Mouse (Mus musculus) intestine, embryonic 16.5 days (tissue): Measurements from ENCODE around the gene Fut1. TPM values are rescaled to one million over a fixed set of nuclear protein-coding genes. Genes with fewer than 3 reads are reported as not detected.

Experiments used
- ATAC-seq: fragments of 200-750 bp; cut with Nextera tagmentation; 2 replicates; pipeline ENCODE4 v1.8.0; 2017; ENCODE audit warnings: moderate TSS enrichment, moderate library complexity
- H3K27ac ChIP-seq: fragments of 300-500 bp; sonication (generic); 2 replicates; pipeline ENCODE4 v1.5.1; 2014; ENCODE audit warnings: mild to moderate bottlenecking, low read length
- H3K27me3 ChIP-seq: fragments of 300-500 bp; sonication (generic); replicated peaks from 2 replicates; pipeline ENCODE4 v1.6.1; 2014; ENCODE audit warnings: low read length, control low read depth, mixed read lengths; ENCODE audit not compliant: control insufficient read depth, insufficient read depth
- H3K36me3 ChIP-seq: fragments of 300-500 bp; sonication (generic); 2 replicates; pipeline ENCODE4 v1.6.1; 2014; ENCODE audit warnings: low read length, control low read depth; ENCODE audit not compliant: control insufficient read depth, insufficient read depth
- H3K4me1 ChIP-seq: fragments of 300-500 bp; sonication (generic); 2 replicates; pipeline ENCODE4 v1.6.1; 2014; ENCODE audit warnings: low read length, control low read depth, mixed read lengths; ENCODE audit not compliant: control insufficient read depth, insufficient read depth
- H3K4me2 ChIP-seq: fragments of 300-500 bp; sonication (generic); 2 replicates; pipeline ENCODE4 v1.6.1; 2014; ENCODE audit warnings: low read depth, low read length, control low read depth
- H3K4me3 ChIP-seq: fragments of 300-500 bp; sonication (generic); 2 replicates; pipeline ENCODE4 v1.5.1; 2014; ENCODE audit warnings: mild to moderate bottlenecking, low read length
- H3K9ac ChIP-seq: fragments of 300-500 bp; sonication (generic); 2 replicates; pipeline ENCODE4 v1.6.1; 2014; ENCODE audit warnings: low read depth, low read length
- H3K9me3 ChIP-seq: fragments of 300-500 bp; sonication (generic); 2 replicates; pipeline ENCODE4 v1.6.1; 2016; ENCODE audit warnings: low read length, control low read depth; ENCODE audit not compliant: control insufficient read depth
- WGBS: fragments of 180-500 bp; shearing (Covaris S2); extraction: QIAGEN DNeasy Blood & Tissue Kit; methylation state at CpG from one replicate; pipeline ENCODE4 v1.1.7; 2014; 5-methylcytosine and 5-hydroxymethylcytosine counted together
- polyA plus RNA-seq: library from polyadenylated mRNA; unstranded; fragments of >200 nt; fragmentation: Nextera tagmentation; extraction: Ambion mirVana; gene quantifications from 2 replicates; pipeline ENCODE4 v1.2.1, GENCODE M21; 2015

Fut1 gene
- polyA plus RNA-seq: 0.48 and 0.61 TPM in 2 replicates

GRCm38 (mm10) chr7:45617042-45617695 lies at the start of gene Fut1:
Gene Fut1, plus strand, starts transcription at chr7:45617289.
- H3K9ac ChIP-seq: 0 out of 2 replicates have a peak within 1 kb of the TSS, but pooled peaks have one; percentile 15
- peaks cover 20% of the 10 kb centered on the region for H3K27me3 ChIP-seq
- peak within 1 kb of the TSS; percentile 17 for H3K4me3 ChIP-seq
- no peaks in the 10 kb centered on the region for H3K36me3 ChIP-seq
- H3K27ac ChIP-seq: no peak within 1 kb of the TSS
- H3K4me2 ChIP-seq: peak within 1 kb of the TSS; percentile 34
- peaks cover 3% of the 10 kb centered on the region; the same call in 1 of the 2 replicates for H3K4me1 ChIP-seq
- ATAC-seq: peak; percentile 71
- WGBS: 6% methylated on average over 29 of the region's 31 CpGs
- H3K9me3 ChIP-seq: no peaks in the 10 kb centered on the region

GRCm38 (mm10) chr7:45567780-45568516 lies 49.1 kb upstream of the Fut1 start:
- Histone ChIP-seq H3K27ac (peak overlapping the region; percentile 89), H3K9me3 (no peaks in the 10 kb centered on the region), H3K4me2 (peak overlapping the region; percentile 56), H3K4me1 (peaks cover 25% of the 10 kb centered on the region), H3K9ac (peak overlapping the region; percentile 55), H3K36me3 (no peaks in the 10 kb centered on the region), H3K4me3 (peak overlapping the region; percentile 40), H3K27me3 (no peaks in the 10 kb centered on the region)
- WGBS: 0% methylated on average over 24 of the region's 24 CpGs
- ATAC-seq: peak; percentile 98

GRCm38 (mm10) chr7:45568601-45569473 lies 48.3 kb upstream of the Fut1 start:
- Histone ChIP-seq H3K9ac (peak overlapping the region; percentile 38; the same call in 1 of the 2 replicates), H3K36me3 (no peaks in the 10 kb centered on the region), H3K4me3 (peak overlapping the region; percentile 40), H3K4me1 (peaks cover 28% of the 10 kb centered on the region), H3K27ac (peak overlapping the region; percentile 89), H3K4me2 (peak overlapping the region; percentile 56), H3K27me3 (no peaks in the 10 kb centered on the region), H3K9me3 (no peaks in the 10 kb centered on the region)
- ATAC-seq: peak; percentile 41
- 75% methylated on average over 10 of the region's 10 CpGs for WGBS

- Histone ChIP-seq H3K27me3 (no peaks in the 10 kb centered on the region), H3K4me2 (peak within 1 kb of the TSS; percentile 63), H3K4me3 (peak within 1 kb of the TSS; percentile 60), H3K27ac (peak within 1 kb of the TSS; percentile 89), H3K9ac (peak within 1 kb of the TSS; percentile 83), H3K36me3 (0 out of 2 replicates have a peak, but pooled peaks cover under 1% of the 10 kb centered on the region), H3K4me1 (peaks cover 28% of the 10 kb centered on the region), H3K9me3 (no peaks in the 10 kb centered on the region)
- peak; percentile 31 for ATAC-seq
- 3% methylated on average over 42 of the region's 42 CpGs for WGBS
These were observed 46.9 kb upstream of the Fut1 start, which contains the start of gene Bcat2 for GRCm38 (mm10) chr7:45570103-45570741. Gene Bcat2, plus strand, starts transcription at chr7:45570153.

GRCm38 (mm10) chr7:45571966-45572365 lies 45.1 kb upstream of the Fut1 start:
- no peaks in the 10 kb centered on the region for H3K9me3 ChIP-seq
- H3K27me3 ChIP-seq: no peaks in the 10 kb centered on the region
- no peak overlapping the region for H3K4me2 ChIP-seq
- H3K4me3 ChIP-seq: no peak overlapping the region
- H3K9ac ChIP-seq: no peak overlapping the region
- 42% methylated on average over 1 of the region's 1 CpGs for WGBS
- H3K36me3 ChIP-seq: 0 out of 2 replicates have a peak, but pooled peaks cover 5% of the 10 kb centered on the region
- no peak overlapping the region for H3K27ac ChIP-seq
- peaks cover 34% of the 10 kb centered on the region for H3K4me1 ChIP-seq
- ATAC-seq: no peak

- Histone ChIP-seq H3K9me3 (no peaks in the 10 kb centered on the region), H3K4me3 (peak overlapping the region; percentile 47), H3K27ac (no peak overlapping the region), H3K9ac (peak overlapping the region; percentile 58; the same call in 1 of the 2 replicates), H3K36me3 (peaks cover 5% of the 10 kb centered on the region; the same call in 1 of the 2 replicates), H3K4me2 (peak overlapping the region; percentile 52), H3K4me1 (peaks cover 30% of the 10 kb centered on the region), H3K27me3 (no peaks in the 10 kb centered on the region)
- no peak for ATAC-seq
- WGBS: 69% methylated on average over 8 of the region's 8 CpGs
These were observed 43.1 kb upstream of the Fut1 start for GRCm38 (mm10) chr7:45573954-45574353.

- Histone ChIP-seq H3K4me1 (peaks cover 30% of the 10 kb centered on the region), H3K4me3 (peak overlapping the region; percentile 47), H3K9me3 (no peaks in the 10 kb centered on the region), H3K27ac (peak overlapping the region; percentile 63), H3K4me2 (peak overlapping the region; percentile 52), H3K9ac (peak overlapping the region; percentile 58), H3K36me3 (peaks cover 5% of the 10 kb centered on the region; the same call in 1 of the 2 replicates), H3K27me3 (no peaks in the 10 kb centered on the region)
- ATAC-seq: peak; percentile 87
- WGBS: 69% methylated on average over 15 of the region's 15 CpGs
These were observed 42.4 kb upstream of the Fut1 start for GRCm38 (mm10) chr7:45574472-45575379.

GRCm38 (mm10) chr7:45585923-45586322 lies 31.2 kb upstream of the Fut1 start:
- ATAC-seq: no peak
- no peaks in the 10 kb centered on the region for H3K9me3 ChIP-seq
- H3K36me3 ChIP-seq: peaks cover 3% of the 10 kb centered on the region
- no peaks in the 10 kb centered on the region for H3K4me1 ChIP-seq
- 89% methylated on average over 6 of the region's 6 CpGs for WGBS
- H3K27ac ChIP-seq: no peak overlapping the region
- H3K27me3 ChIP-seq: no peaks in the 10 kb centered on the region
- H3K9ac ChIP-seq: no peak overlapping the region
- H3K4me2 ChIP-seq: no peak overlapping the region
- no peak overlapping the region for H3K4me3 ChIP-seq
